Mouse (Mus musculus) MEL (cell line): ENCODE results near the gene BC034090. TPM values are rescaled to one million over a fixed set of nuclear protein-coding genes. Genes with fewer than 3 reads are reported as not detected.

Source experiments
- DNase-seq: peaks from one replicate; pipeline ENCODE4 v3.0.0; 2011; ENCODE audit warnings: low read depth, low spot score
- H3K27ac ChIP-seq: 2 replicates; pipeline ENCODE4 v1.5.1; 2012; ENCODE audit warnings: low read depth, mild to moderate bottlenecking, control low read depth, low read length, moderate library complexity; ENCODE audit not compliant: control insufficient read depth
- H3K27me3 ChIP-seq, 2 experiments: fragments of 150-350 bp in 1 of 2; sonication (generic) in 1 of 2; 2 replicates each; pipeline ENCODE4 v1.6.1; 2012; ENCODE audit warnings: low read length in 2 of 2, mild to moderate bottlenecking in 2 of 2, improper control_type of control experiment in 1 of 2, moderate library complexity in 1 of 2; ENCODE audit not compliant: insufficient read depth in 2 of 2, control insufficient read depth in 1 of 2
- H3K36me3 ChIP-seq, 2 experiments: 2 replicates each; pipeline ENCODE4 v1.6.1; 2012 to 2014; ENCODE audit warnings: low read length in 2 of 2, improper control_type of control experiment in 1 of 2, inconsistent platforms in 1 of 2, mild to moderate bottlenecking in 1 of 2; ENCODE audit not compliant: insufficient read depth in 2 of 2, control insufficient read depth in 1 of 2
- H3K4me1 ChIP-seq, 2 experiments: fragments of 150-350 bp in 1 of 2; sonication (generic) in 1 of 2; 2 replicates each; pipeline ENCODE4 v1.6.1; 2012; ENCODE audit warnings: low read length in 2 of 2, improper control_type of control experiment in 1 of 2, mild to moderate bottlenecking in 1 of 2; ENCODE audit not compliant: insufficient read depth in 2 of 2, control insufficient read depth in 1 of 2
- H3K4me3 ChIP-seq, 2 experiments: fragments of 150-350 bp in 1 of 2; sonication (generic) in 1 of 2; 2 replicates each; pipeline ENCODE4 v1.5.1; 2012; ENCODE audit warnings: low read depth in 2 of 2, low read length in 2 of 2, mild to moderate bottlenecking in 2 of 2, moderate library complexity in 2 of 2, control low read depth in 1 of 2, improper control_type of control experiment in 1 of 2; ENCODE audit not compliant: control insufficient read depth in 1 of 2, insufficient read depth in 1 of 2
- H3K79me2 ChIP-seq: 2 replicates; pipeline ENCODE4 v1.6.1; 2012; ENCODE audit warnings: mild to moderate bottlenecking, low read length, moderate library complexity; ENCODE audit not compliant: control insufficient read depth, poor library complexity, insufficient read depth
- H3K9ac ChIP-seq: 2 replicates; pipeline ENCODE4 v1.6.1; 2012; ENCODE audit warnings: low read depth, mild to moderate bottlenecking, control low read depth, low read length, moderate library complexity; ENCODE audit not compliant: control insufficient read depth, poor library complexity, severe bottlenecking
- H3K9me3 ChIP-seq: fragments of 150-350 bp; sonication (generic); replicated peaks from 2 replicates; pipeline ENCODE4 v1.6.1; 2012; ENCODE audit warnings: mild to moderate bottlenecking, low read length, improper control_type of control experiment, moderate library complexity; ENCODE audit not compliant: insufficient read depth
- BHLHE40 ChIP-seq: IDR thresholded peaks from 2 replicates; pipeline ENCODE4 v1.6.1; 2012; ENCODE audit warnings: low read depth, mild to moderate bottlenecking, inconsistent platforms, low read length, improper control_type of control experiment, borderline replicate concordance
- E2F4 ChIP-seq: IDR thresholded peaks from 2 replicates; pipeline ENCODE4 v1.6.1; 2011; ENCODE audit warnings: low read depth, low read length, improper control_type of control experiment, borderline replicate concordance
- ELF1 ChIP-seq: IDR thresholded peaks from 2 replicates; pipeline ENCODE4 v1.6.1; 2014; ENCODE audit warnings: low read depth, mild to moderate bottlenecking, inconsistent platforms, low read length, improper control_type of control experiment, moderate library complexity
- ETS1 ChIP-seq: IDR thresholded peaks from 2 replicates; pipeline ENCODE4 v1.6.1; 2012; ENCODE audit warnings: low read depth, mild to moderate bottlenecking, inconsistent platforms, low read length, improper control_type of control experiment, moderate library complexity
- GABPA ChIP-seq: IDR thresholded peaks from 2 replicates; pipeline ENCODE4 v1.6.1; 2012; ENCODE audit warnings: low read depth, mild to moderate bottlenecking, inconsistent platforms, low read length, improper control_type of control experiment, moderate library complexity
- MAFK ChIP-seq: IDR thresholded peaks from 2 replicates; pipeline ENCODE4 v1.6.1; 2011; ENCODE audit warnings: low read depth, mild to moderate bottlenecking, low read length, improper control_type of control experiment, borderline replicate concordance
- MAX ChIP-seq: IDR thresholded peaks from 2 replicates; pipeline ENCODE4 v1.6.1; 2011; ENCODE audit warnings: low read length, improper control_type of control experiment
- MXI1 ChIP-seq: IDR thresholded peaks from 2 replicates; pipeline ENCODE4 v1.6.1; 2011; ENCODE audit warnings: mild to moderate bottlenecking, low read depth, low read length, improper control_type of control experiment
- MYB ChIP-seq: IDR thresholded peaks from 2 replicates; pipeline ENCODE4 v1.6.1; 2011; ENCODE audit warnings: mild to moderate bottlenecking, low read depth, low read length, improper control_type of control experiment
- RAD21 ChIP-seq: IDR thresholded peaks from 2 replicates; pipeline ENCODE4 v1.6.1; 2011; ENCODE audit warnings: mild to moderate bottlenecking, low read depth, low read length, improper control_type of control experiment
- RCOR1 ChIP-seq: IDR thresholded peaks from 2 replicates; pipeline ENCODE4 v1.6.1; 2012; ENCODE audit warnings: low read depth, mild to moderate bottlenecking, inconsistent platforms, low read length, improper control_type of control experiment
- SIN3A ChIP-seq: IDR thresholded peaks from 2 replicates; pipeline ENCODE4 v1.6.1; 2012; ENCODE audit warnings: low read length, improper control_type of control experiment, inconsistent platforms
- SMC3 ChIP-seq: IDR thresholded peaks from 2 replicates; pipeline ENCODE4 v1.6.1; 2011; ENCODE audit warnings: low read depth, low read length, improper control_type of control experiment
- TAL1 ChIP-seq: IDR thresholded peaks from 2 replicates; pipeline ENCODE4 v1.6.1; 2012; ENCODE audit warnings: mild to moderate bottlenecking, inconsistent platforms, low read length, moderate library complexity, mixed read lengths
- TCF12 ChIP-seq: IDR thresholded peaks from 2 replicates; pipeline ENCODE4 v1.6.1; 2014; ENCODE audit warnings: low read depth, mild to moderate bottlenecking, inconsistent platforms, low read length, improper control_type of control experiment, moderate library complexity
- UBTF ChIP-seq: IDR thresholded peaks from 2 replicates; pipeline ENCODE4 v1.6.1; 2012; ENCODE audit warnings: low read depth, mild to moderate bottlenecking, inconsistent platforms, low read length, improper control_type of control experiment, moderate library complexity, borderline replicate concordance; ENCODE audit not compliant: insufficient read depth
- ZC3H11A ChIP-seq: IDR thresholded peaks from 2 replicates; pipeline ENCODE4 v1.6.1; 2012; ENCODE audit warnings: low read depth, mild to moderate bottlenecking, inconsistent platforms, low read length, improper control_type of control experiment
- ZMIZ1 ChIP-seq: IDR thresholded peaks from 2 replicates; pipeline ENCODE4 v1.6.1; 2012; ENCODE audit warnings: low read depth, mild to moderate bottlenecking, inconsistent platforms, low read length, improper control_type of control experiment, moderate library complexity
- ZNF384 ChIP-seq: IDR thresholded peaks from 2 replicates; pipeline ENCODE4 v1.6.1; 2012; ENCODE audit warnings: low read depth, mild to moderate bottlenecking, inconsistent platforms, low read length, improper control_type of control experiment
- polyA plus RNA-seq, 2 experiments: library from polyadenylated mRNA; stranded (reverse) in 1 of 2; unstranded in 1 of 2; fragments of >175 nt in 1 of 2; fragments of >200 nt in 1 of 2; gene quantifications; 2 replicates each; pipeline versions ENCODE4 v1.2.1 to v1.2.4; 2012; ENCODE audit warnings: low replicate concordance in 2 of 2, low read depth in 1 of 2; ENCODE audit not compliant: insufficient read length in 2 of 2, insufficient read depth in 1 of 2, missing spikeins in 1 of 2
- total RNA-seq: library from RNA; depleted of rRNA; stranded (reverse); fragments of 300-350 nt; gene quantifications from 2 replicates; pipeline ENCODE4 v1.2.3, GENCODE M21; 2012

Gene BC034090
- total and polyA plus RNA-seq, 3 experiments: 0.12 to 0.28 TPM; not detected in 1

DNA sequence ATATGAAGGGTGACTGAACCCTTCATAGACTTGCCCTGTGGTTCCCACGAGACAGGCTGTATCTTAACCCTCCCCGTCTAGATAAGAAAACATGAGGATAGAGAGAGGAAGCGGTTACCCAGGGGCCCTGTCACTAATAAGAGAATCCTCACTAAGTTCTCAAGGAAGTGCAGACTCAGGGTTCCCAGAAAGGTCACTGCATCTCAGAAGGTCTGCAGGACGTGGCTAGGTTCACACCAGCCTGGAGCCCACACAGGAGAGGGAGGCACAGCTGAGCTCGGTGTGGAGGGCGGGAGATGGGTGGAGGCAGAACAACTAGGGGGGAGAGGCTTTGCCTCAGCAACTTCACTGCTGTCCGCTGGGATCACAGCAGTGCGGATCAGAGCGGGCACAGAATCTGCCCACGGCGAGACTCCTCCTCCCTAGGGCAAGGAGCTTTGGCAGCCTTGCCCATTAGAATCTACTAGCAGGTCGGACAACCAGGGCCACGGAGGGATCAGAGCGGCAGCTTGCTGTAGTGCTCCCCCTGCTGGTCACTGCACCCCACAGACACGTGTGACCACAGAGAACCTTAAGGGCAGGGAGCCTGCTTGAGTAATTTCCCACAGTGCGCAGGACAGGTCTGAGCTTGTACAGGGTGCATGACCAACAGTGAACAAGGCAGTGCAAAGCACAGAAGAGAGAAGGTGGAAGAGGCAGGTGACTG, 20.2 kb downstream of the BC034090 start (continued):
- TF ChIP-seq ZMIZ1 (no peak), MAX (no peak), ETS1 (peak; percentile 78), UBTF (no peak), BHLHE40 (no peak), MYB (no peak), RCOR1 (no peak), GABPA (no peak), E2F4 (no peak), MAFK (no peak), RAD21 (peak; percentile 73), ZC3H11A (peak; percentile 70)

DNA sequence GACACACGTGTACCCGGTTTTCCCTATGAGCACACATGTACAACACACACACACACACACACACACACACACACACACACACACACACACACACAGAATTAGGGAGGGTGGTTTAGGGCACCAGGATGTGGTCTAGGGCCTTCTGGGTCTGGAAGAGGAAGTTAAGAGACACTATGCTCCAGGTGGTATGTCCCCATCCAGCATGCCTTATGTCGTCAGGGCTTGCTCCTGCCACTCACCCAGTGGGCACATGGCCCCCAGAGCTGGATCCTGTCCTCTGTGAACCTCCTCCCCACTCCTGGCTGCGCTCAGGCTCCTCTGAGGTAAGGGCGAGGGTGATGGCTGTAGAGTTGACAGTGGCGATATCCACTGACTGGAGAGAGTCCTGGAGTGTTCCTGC, 21.2 kb downstream of the BC034090 start:
- TF ChIP-seq ELF1: no peak
- TF ChIP-seq MXI1: peak; percentile 30; the same call in 1 of the 2 replicates
- no peak; the same call in 1 of the 2 replicates for TF ChIP-seq SIN3A
- TF ChIP-seq MAFK: no peak
- no peak for TF ChIP-seq SMC3
- TF ChIP-seq ETS1: 0 out of 2 replicates have a peak, but pooled peaks have one; percentile 26
- TF ChIP-seq ZNF384: no peak
- TF ChIP-seq TAL1: peak; percentile 31; the same call in 1 of the 2 replicates
- no peak for TF ChIP-seq MAX
- no peak for TF ChIP-seq TCF12
- no peak for TF ChIP-seq UBTF
- Histone ChIP-seq H3K79me2 (no peaks in the 10 kb centered on the region), H3K27ac (no peak overlapping the region; the same call in 1 of the 2 replicates), H3K9ac (no peak overlapping the region), H3K36me3 (peaks cover 0 to 7% of the 10 kb centered on the region in 2 experiments; a peak in 2 of 4 replicates), H3K27me3 (no peaks in the 10 kb centered on the region), H3K4me3 (no peak overlapping the region), H3K4me1 (peaks cover 2 to 12% of the 10 kb centered on the region in 2 experiments; a peak in 3 of 4 replicates), H3K9me3 (no peaks in the 10 kb centered on the region)
- peak; percentile 72 for DNase-seq
